Mouse (Mus musculus) CH12.LX (cell line): ENCODE results near the gene Ctnnd2. TPM values are rescaled to one million over a fixed set of nuclear protein-coding genes. Genes with fewer than 3 reads are reported as not detected.

Experiments used
- DNase-seq: peaks from one replicate; pipeline ENCODE4 v3.0.0-alpha.2; 2013; ENCODE audit errors: extremely low read depth
- H3K27ac ChIP-seq: 2 replicates; pipeline ENCODE4 v1.5.1; 2012; ENCODE audit warnings: low read depth, mild to moderate bottlenecking, control low read depth, moderate library complexity; ENCODE audit not compliant: insufficient read depth
- H3K27me3 ChIP-seq: replicated peaks from 2 replicates; pipeline ENCODE3; 2012; ENCODE audit warnings: inconsistent platforms
- H3K36me3 ChIP-seq, 2 experiments: replicated peaks in 1 of 2; 2 replicates each; pipeline versions ENCODE3 to v1.6.1; 2012; ENCODE audit warnings: inconsistent platforms in 1 of 2, low read length in 1 of 2, mild to moderate bottlenecking in 1 of 2, mixed read lengths in 1 of 2, moderate library complexity in 1 of 2; ENCODE audit not compliant: control insufficient read depth in 1 of 2, insufficient read depth in 1 of 2
- H3K4me1 ChIP-seq, 2 experiments: 2 replicates each; pipeline ENCODE4 v1.6.1; 2012; ENCODE audit warnings: inconsistent platforms in 1 of 2, moderate library complexity in 1 of 2; ENCODE audit not compliant: insufficient read depth in 2 of 2, control insufficient read depth in 1 of 2
- H3K4me2 ChIP-seq: 2 replicates; pipeline ENCODE4 v1.6.1; 2012; ENCODE audit warnings: low read depth, mild to moderate bottlenecking, control low read depth; ENCODE audit not compliant: poor library complexity, insufficient read depth, severe bottlenecking
- H3K4me3 ChIP-seq, 3 experiments: fragments of 150-350 bp in 1 of 3; sonication (generic) in 1 of 3; replicated peaks in 1 of 3; 2 replicates each; pipeline versions ENCODE3 to v1.5.1; 2011 to 2012; ENCODE audit warnings: low read depth in 2 of 3, low read length in 2 of 3, mild to moderate bottlenecking in 2 of 3, moderate library complexity in 2 of 3, control low read depth in 1 of 3, improper control_type of control experiment in 1 of 3, inconsistent platforms in 1 of 3, mixed read lengths in 1 of 3; ENCODE audit not compliant: poor library complexity in 1 of 3
- H3K79me2 ChIP-seq: replicated peaks from 2 replicates; pipeline ENCODE4 v1.6.1; 2012; ENCODE audit warnings: mild to moderate bottlenecking, moderate library complexity; ENCODE audit not compliant: control insufficient read depth, poor library complexity, insufficient read depth, severe bottlenecking; ENCODE audit errors: extremely low read depth
- H3K9ac ChIP-seq: 2 replicates; pipeline ENCODE4 v1.6.1; 2012; ENCODE audit warnings: low read depth, mild to moderate bottlenecking, control low read depth, moderate library complexity; ENCODE audit not compliant: insufficient read depth
- H3K9me3 ChIP-seq: replicated peaks from 2 replicates; pipeline ENCODE3; 2012; ENCODE audit warnings: low read length, inconsistent platforms, mixed read lengths
- CTCF ChIP-seq, 2 experiments: IDR thresholded peaks in 1 of 2; conservative IDR thresholded peaks in 1 of 2; 2 replicates each; pipeline ENCODE4 v1.5.1; 2011 to 2012; ENCODE audit warnings: low read depth in 2 of 2, low read length in 2 of 2, improper control_type of control experiment in 1 of 2, inconsistent platforms in 1 of 2, mild to moderate bottlenecking in 1 of 2, moderate library complexity in 1 of 2
- ELF1 ChIP-seq: IDR thresholded peaks from 2 replicates; pipeline ENCODE4 v1.6.1; 2014; ENCODE audit warnings: low read depth, mild to moderate bottlenecking, inconsistent platforms, low read length, improper control_type of control experiment
- EP300 ChIP-seq: IDR thresholded peaks from 2 replicates; pipeline ENCODE4 v1.6.1; 2011; ENCODE audit warnings: low read length, improper control_type of control experiment
- GABPA ChIP-seq: IDR thresholded peaks from 2 replicates; pipeline ENCODE4 v1.6.1; 2012; ENCODE audit warnings: low read depth, low read length, improper control_type of control experiment, inconsistent platforms; ENCODE audit not compliant: insufficient replicate concordance
- JUN ChIP-seq: IDR thresholded peaks from 2 replicates; pipeline ENCODE4 v1.6.1; 2011; ENCODE audit warnings: low read depth, mild to moderate bottlenecking, low read length, improper control_type of control experiment, moderate library complexity; ENCODE audit not compliant: insufficient read depth
- JUND ChIP-seq: conservative IDR thresholded peaks from 2 replicates; pipeline ENCODE4 v1.6.1; 2011; ENCODE audit warnings: low read depth, low read length, improper control_type of control experiment
- MAFK ChIP-seq: IDR thresholded peaks from 2 replicates; pipeline ENCODE4 v1.6.1; 2011; ENCODE audit warnings: low read length, improper control_type of control experiment; ENCODE audit not compliant: insufficient replicate concordance
- MXI1 ChIP-seq: IDR thresholded peaks from 2 replicates; pipeline ENCODE4 v1.6.1; 2011; ENCODE audit warnings: mild to moderate bottlenecking, low read depth, low read length, improper control_type of control experiment
- MYC ChIP-seq: IDR thresholded peaks from 2 replicates; pipeline ENCODE4 v1.6.1; 2011; ENCODE audit warnings: low read depth, mild to moderate bottlenecking, improper control_type of control experiment, low read length
- NRF1 ChIP-seq: IDR thresholded peaks from 2 replicates; pipeline ENCODE4 v1.6.1; 2014; ENCODE audit warnings: low read depth, mild to moderate bottlenecking, inconsistent platforms, low read length, improper control_type of control experiment, moderate library complexity
- PAX5 ChIP-seq: IDR thresholded peaks from 2 replicates; pipeline ENCODE4 v1.6.1; 2012; ENCODE audit warnings: low read length, inconsistent platforms, mixed read lengths
- RAD21 ChIP-seq: IDR thresholded peaks from 2 replicates; pipeline ENCODE4 v1.6.1; 2011; ENCODE audit warnings: low read depth, mild to moderate bottlenecking, low read length, improper control_type of control experiment, moderate library complexity
- RCOR1 ChIP-seq: conservative IDR thresholded peaks from 2 replicates; pipeline ENCODE4 v1.6.1; 2012; ENCODE audit warnings: low read depth, mild to moderate bottlenecking, inconsistent platforms, low read length, improper control_type of control experiment
- SMC3 ChIP-seq: IDR thresholded peaks from 2 replicates; pipeline ENCODE4 v1.6.1; 2011; ENCODE audit warnings: low read depth, low read length, improper control_type of control experiment
- TBP ChIP-seq: conservative IDR thresholded peaks from 2 replicates; pipeline ENCODE4 v1.6.1; 2011; ENCODE audit warnings: low read depth, low read length, improper control_type of control experiment
- TCF12 ChIP-seq: IDR thresholded peaks from 2 replicates; pipeline ENCODE4 v1.6.1; 2014; ENCODE audit warnings: low read depth, mild to moderate bottlenecking, inconsistent platforms, low read length, improper control_type of control experiment
- USF1 ChIP-seq: IDR thresholded peaks from 2 replicates; pipeline ENCODE4 v1.6.1; 2014; ENCODE audit warnings: low read depth, mild to moderate bottlenecking, inconsistent platforms, low read length, improper control_type of control experiment
- USF2 ChIP-seq: conservative IDR thresholded peaks from 2 replicates; pipeline ENCODE4 v1.6.1; 2011; ENCODE audit warnings: low read depth, low read length, improper control_type of control experiment
- ZC3H11A ChIP-seq: IDR thresholded peaks from 2 replicates; pipeline ENCODE4 v1.6.1; 2012; ENCODE audit warnings: low read depth, mild to moderate bottlenecking, inconsistent platforms, low read length, improper control_type of control experiment
- ZKSCAN1 ChIP-seq: IDR thresholded peaks from 2 replicates; pipeline ENCODE4 v1.6.1; 2012; ENCODE audit warnings: low read depth, inconsistent platforms, low read length, improper control_type of control experiment, borderline replicate concordance
- ZMIZ1 ChIP-seq: IDR thresholded peaks from 2 replicates; pipeline ENCODE4 v1.6.1; 2012; ENCODE audit warnings: low read depth, mild to moderate bottlenecking, inconsistent platforms, low read length, improper control_type of control experiment
- ZNF384 ChIP-seq: IDR thresholded peaks from 2 replicates; pipeline ENCODE4 v1.6.1; 2012; ENCODE audit warnings: low read depth, low read length, improper control_type of control experiment, inconsistent platforms
- dilution Hi-C: fragments of 300-500 bp; cut with MboI; formaldehyde crosslinking; loops from 2 replicates; pipeline ENCODE4 v1.14.3; 2020; ENCODE audit warnings: low sequenced_read_pairs; ENCODE audit not compliant: extremely low pct_unique_long_range_greater_than_20kb, extremely low pct_ligation_motif_present
- in situ Hi-C: fragments of 300-500 bp; cut with MboI; formaldehyde crosslinking; loops from 3 replicates; pipeline ENCODE4 v1.14.3; 2019; ENCODE audit warnings: low sequenced_read_pairs, low pct_ligation_motif_present, low pct_unique_long_range_greater_than_20kb, mixed read lengths
- polyA plus RNA-seq: library from polyadenylated mRNA; unstranded; fragments of >175 nt; gene quantifications from 2 replicates; pipeline ENCODE4 v1.2.1, GENCODE M21; 2012; ENCODE audit warnings: low read depth; ENCODE audit not compliant: insufficient read length
- total RNA-seq, 2 experiments: library from RNA; depleted of rRNA; stranded (reverse); fragments of 300-350 nt in 1 of 2; fragments of >200 nt in 1 of 2; gene quantifications; 2 replicates each; pipeline ENCODE4 v1.2.3; 2012 to 2014

Ctnnd2 gene
- total and polyA plus RNA-seq, 3 experiments = 0.23 TPM; not detected in 2

DNA sequence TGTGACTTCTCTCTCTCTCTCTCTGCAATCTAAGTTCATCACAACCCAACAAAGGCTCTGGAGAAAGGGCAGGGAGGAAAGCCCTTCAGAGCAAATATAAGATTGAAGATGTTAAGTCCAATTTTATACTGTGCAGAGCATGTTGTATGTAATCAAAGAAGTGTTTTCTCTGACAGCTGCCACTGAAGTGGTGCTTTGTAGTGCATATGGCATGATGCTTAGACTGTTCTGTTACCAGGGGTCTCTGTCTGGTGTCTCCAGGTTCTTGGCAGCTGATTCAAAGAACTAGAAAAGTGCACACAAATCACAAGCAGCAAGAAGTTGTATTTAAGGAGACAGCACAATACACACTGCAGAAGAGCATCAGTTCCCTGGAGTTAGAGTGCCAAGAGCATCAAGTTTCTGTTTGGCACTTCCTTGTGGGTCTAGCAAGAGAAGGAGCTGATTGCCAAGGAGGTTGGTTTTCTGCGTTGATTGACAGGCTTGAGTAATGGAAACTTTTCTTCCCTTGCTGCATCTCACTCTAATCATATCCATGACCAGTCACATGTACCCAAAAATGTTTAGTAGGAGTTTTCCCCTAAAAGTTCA lies 590.4 kb downstream of the Ctnnd2 start:
- no peak overlapping the region for H3K9ac ChIP-seq
- H3K9me3 ChIP-seq = no peaks in the 10 kb centered on the region
- in situ Hi-C loops = no loop called here
- H3K27me3 ChIP-seq = no peaks in the 10 kb centered on the region
- dilution Hi-C loops = no loop called here
- DNase-seq = peak; percentile 13
- no peak for TF ChIP-seq CTCF (conservative IDR thresholded peaks at IDR 0.05 in 1 of 2, IDR thresholded peaks at IDR 0.05 in 1 of 2; ENCODE audit: low read depth in 2 of 2, low read length in 2 of 2)
- TF ChIP-seq ELF1 = no peak
- TF ChIP-seq SMC3 = no peak
- no peak for TF ChIP-seq TBP
- TF ChIP-seq MAFK = no peak
- no peak for TF ChIP-seq ZKSCAN1
- no peak for TF ChIP-seq PAX5
- TF ChIP-seq NRF1 = no peak
- no peak for TF ChIP-seq RCOR1
- H3K36me3 ChIP-seq = no peaks in the 10 kb centered on the region
- no peak overlapping the region for H3K4me3 ChIP-seq
- no peak overlapping the region for H3K27ac ChIP-seq
- no peaks in the 10 kb centered on the region for H3K79me2 ChIP-seq
- H3K4me1 ChIP-seq = peaks cover 2 to 7% of the 10 kb centered on the region in 2 experiments; a peak in 3 of 4 replicates
- no peak overlapping the region for H3K4me2 ChIP-seq

DNA sequence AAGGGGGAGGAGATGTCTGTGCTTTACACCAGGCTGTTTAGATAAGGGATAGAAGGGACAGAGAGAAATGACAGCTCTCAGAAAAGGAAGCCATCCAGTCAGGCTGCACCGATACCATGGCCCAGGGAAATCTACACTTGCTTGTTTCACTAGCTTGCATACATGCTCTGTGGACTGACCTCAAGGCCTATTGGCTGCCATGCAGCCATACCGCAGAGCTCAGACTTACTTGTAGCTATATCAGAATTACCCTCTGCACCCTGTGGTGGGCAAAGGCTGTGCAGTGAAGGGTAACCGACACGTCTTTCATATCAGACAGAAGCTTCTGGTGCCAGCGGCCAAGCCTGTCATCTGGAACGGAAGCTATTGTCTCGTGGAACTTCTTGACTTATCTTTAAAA lies 604.5 kb downstream of the Ctnnd2 start:
- TF ChIP-seq MYC = no peak
- TF ChIP-seq PAX5 = no peak
- TF ChIP-seq EP300 = no peak
- TF ChIP-seq GABPA = no peak
- TF ChIP-seq ZNF384 = no peak
- TF ChIP-seq, all 38 proteins: peak for 0
- H3K4me1 ChIP-seq = no peaks in the 10 kb centered on the region
- in situ Hi-C loops = no loop called here

DNA sequence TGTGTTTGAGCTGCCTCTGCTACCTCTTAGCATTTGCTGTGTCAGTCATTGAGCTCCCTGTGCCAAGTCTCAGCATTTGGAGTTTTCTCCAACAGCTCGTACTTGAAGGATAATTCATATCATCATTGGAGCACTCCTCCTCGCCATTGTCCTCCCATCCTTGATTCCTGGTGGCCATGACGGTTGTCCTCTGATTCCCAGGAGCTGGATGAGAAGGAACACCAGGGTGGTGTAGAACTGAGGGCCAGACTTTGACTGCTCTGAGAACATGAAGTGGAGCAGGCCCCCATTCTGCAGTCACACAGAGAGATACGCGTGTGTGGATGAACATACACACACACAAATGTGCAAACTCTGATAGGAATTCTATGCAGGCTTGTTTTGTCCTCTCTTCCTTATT lies 605.4 kb downstream of the Ctnnd2 start:
- Histone ChIP-seq H3K79me2 (no peaks in the 10 kb centered on the region), H3K9ac (no peak overlapping the region), H3K27me3 (no peaks in the 10 kb centered on the region), H3K36me3 (no peaks in the 10 kb centered on the region)
- no peak for TF ChIP-seq ZKSCAN1
- no peak for TF ChIP-seq SMC3
- TF ChIP-seq USF1 = no peak
- no peak for TF ChIP-seq NRF1
- no peak for TF ChIP-seq ELF1
- TF ChIP-seq JUND = no peak
- no peak for TF ChIP-seq TCF12
- TF ChIP-seq ZMIZ1 = no peak
- TF ChIP-seq EP300 = no peak
- TF ChIP-seq GABPA = no peak
- no peak for TF ChIP-seq ZC3H11A
- TF ChIP-seq PAX5 = no peak
- no peak for TF ChIP-seq RAD21
- TF ChIP-seq USF2 = no peak
- no peak for TF ChIP-seq JUN
- no peak for TF ChIP-seq MAFK
- TF ChIP-seq MXI1 = no peak
- TF ChIP-seq TBP = no peak
- TF ChIP-seq, all 38 proteins: peak for 0
- Histone ChIP-seq H3K4me2 (no peak overlapping the region), H3K4me1 (no peaks in the 10 kb centered on the region), H3K27ac (no peak overlapping the region), H3K4me3 (no peak overlapping the region), H3K9me3 (no peaks in the 10 kb centered on the region)
- dilution Hi-C loops = no loop called here
- in situ Hi-C loops = no loop called here
- no peak for DNase-seq

More for the DNA sequence above, 604.5 kb downstream of the Ctnnd2 start:
- no peak overlapping the region for H3K27ac ChIP-seq
- H3K27me3 ChIP-seq = no peaks in the 10 kb centered on the region
- no peaks in the 10 kb centered on the region for H3K79me2 ChIP-seq
- dilution Hi-C loops = no loop called here
- no peak overlapping the region for H3K9ac ChIP-seq
- H3K36me3 ChIP-seq = no peaks in the 10 kb centered on the region
- H3K9me3 ChIP-seq = no peaks in the 10 kb centered on the region
- H3K4me2 ChIP-seq = no peak overlapping the region
- no peak for DNase-seq
- H3K4me3 ChIP-seq = no peak overlapping the region
